Mouse (Mus musculus): ENCODE results near the gene Lcmt2. TPM values are rescaled to one million over a fixed set of nuclear protein-coding genes. Genes with fewer than 3 reads are reported as not detected.

Lcmt2 gene
- total and polyA plus RNA-seq, 3 experiments: 7.4 to 12.0 (median 9.6) TPM

- Histone ChIP-seq H3K4me3 (ENCODE audit: low read depth, low read length) (no peak within 1 kb of the TSS), H3K4me1 (ENCODE audit: insufficient read depth, low read depth, low read length) (peaks cover 4% of the 10 kb centered on the region; the same call in 1 of the 2 replicates), H3K27me3 (ENCODE audit: insufficient read depth, low read length) (peaks cover 30% of the 10 kb centered on the region), H3K36me3 (replicated peaks) (no peaks in the 10 kb centered on the region), H3K9me3 (replicated peaks) (no peaks in the 10 kb centered on the region)
- ATAC-seq (ENCODE audit: extremely low read depth, insufficient number of reproducible peaks, low FRiP score, poor library complexity, severe bottlenecking): no peak
- DNase-seq (ENCODE audit: low spot score): no peak
- TF ChIP-seq GATA1 (IDR thresholded peaks at IDR 0.05; ENCODE audit: borderline replicate concordance, low read length): no peak
- no peak for TF ChIP-seq CTCF (IDR thresholded peaks at IDR 0.05; ENCODE audit: low read depth, low read length)
- no peak for TF ChIP-seq GATA2 (IDR thresholded peaks at IDR 0.05; ENCODE audit: borderline replicate concordance, low read depth, low read length)
- TF ChIP-seq POLR2AphosphoS5 (IDR thresholded peaks at IDR 0.05; ENCODE audit: insufficient replicate concordance, low read depth, low read length): no peak
- TF ChIP-seq TAL1 (conservative IDR thresholded peaks at IDR 0.05; ENCODE audit: low read depth, low read length): no peak
Measured at GRCm38 (mm10) chr2:121085480-121086185, 54.8 kb downstream of the Lcmt2 start, which contains the start of gene Tgm5. Gene Tgm5, minus strand, starts transcription at chr2:121085841.

- Histone ChIP-seq H3K4me1 (ENCODE audit: insufficient read depth, low read depth, low read length) (peaks cover 3% of the 10 kb centered on the region; the same call in 1 of the 2 replicates), H3K9me3 (replicated peaks) (no peaks in the 10 kb centered on the region), H3K36me3 (replicated peaks) (no peaks in the 10 kb centered on the region), H3K27me3 (ENCODE audit: insufficient read depth, low read length) (peaks cover 27% of the 10 kb centered on the region), H3K4me3 (ENCODE audit: low read depth, low read length) (no peak overlapping the region)
- TF ChIP-seq GATA2 (IDR thresholded peaks at IDR 0.05; ENCODE audit: borderline replicate concordance, low read depth, low read length): no peak
- DNase-seq (ENCODE audit: low spot score) (no peak), ATAC-seq (ENCODE audit: extremely low read depth, insufficient number of reproducible peaks, low FRiP score, poor library complexity, severe bottlenecking) (no peak)
Measured at GRCm38 (mm10) chr2:121082626-121083025, 57.8 kb downstream of the Lcmt2 start.

Other genes starting within 250 kb of the Lcmt2 start
- gene Ubr1, start 169.9 kb downstream of the Lcmt2 start, total RNA-seq (2014; fragmentation: Nextera tagmentation): 49.1 and 49.4 TPM in 2 replicates
- gene Ubr1, start 169.9 kb downstream of the Lcmt2 start, total RNA-seq (2017): 27.6 and 33.2 TPM in 2 replicates
- gene Ubr1, start 169.9 kb downstream of the Lcmt2 start, polyA plus RNA-seq (2012): 19.7 and 26.5 TPM in 2 replicates
- 16.9 and 22.8 TPM in 2 replicates for gene Tmem62, start 163.6 kb downstream of the Lcmt2 start, total RNA-seq (2014; fragmentation: Nextera tagmentation)
- 16.7 and 19.5 TPM in 2 replicates for gene Tmem62, start 163.6 kb downstream of the Lcmt2 start, total RNA-seq (2017)
- gene Tmem62, start 163.6 kb downstream of the Lcmt2 start, polyA plus RNA-seq (2012): 1.7 and 2.1 TPM in 2 replicates
- 53.7 and 55.4 TPM in 2 replicates for gene Ccndbp1, start 132.2 kb downstream of the Lcmt2 start, total RNA-seq (2014; fragmentation: Nextera tagmentation)
- gene Ccndbp1, start 132.2 kb downstream of the Lcmt2 start, total RNA-seq (2017): 66.2 and 70.5 TPM in 2 replicates
- gene Ccndbp1, start 132.2 kb downstream of the Lcmt2 start, polyA plus RNA-seq (2012): 8.0 and 14.7 TPM in 2 replicates
- gene Epb42, start 103.6 kb downstream of the Lcmt2 start, total RNA-seq (2014; fragmentation: Nextera tagmentation): 11.5 and 88.7 TPM in 2 replicates
- 6.2 and 6.3 TPM in 2 replicates for gene Epb42, start 103.6 kb downstream of the Lcmt2 start, total RNA-seq (2017)
- gene Epb42, start 103.6 kb downstream of the Lcmt2 start, polyA plus RNA-seq (2012): 1.0 and 1.1 TPM in 2 replicates
- gene Tgm5, start 54.8 kb downstream of the Lcmt2 start, total RNA-seq (2014; fragmentation: Nextera tagmentation): not detected in 2 replicates
- 0.11 TPM in 1 of 2 replicates, not detected in the other for gene Tgm5, start 54.8 kb downstream of the Lcmt2 start, total RNA-seq (2017)
- not detected in 2 replicates for gene Tgm5, start 54.8 kb downstream of the Lcmt2 start, polyA plus RNA-seq (2012)
- not detected in 2 replicates for gene Tgm7, start 30.9 kb downstream of the Lcmt2 start, total RNA-seq (2014; fragmentation: Nextera tagmentation)
- 0.05 TPM in 1 of 2 replicates, not detected in the other for gene Tgm7, start 30.9 kb downstream of the Lcmt2 start, total RNA-seq (2017)
- gene Tgm7, start 30.9 kb downstream of the Lcmt2 start, polyA plus RNA-seq (2012): not detected in 2 replicates
- gene Adal, start 225 bp downstream of the Lcmt2 start, total RNA-seq (2014; fragmentation: Nextera tagmentation): 25.1 and 29.3 TPM in 2 replicates
- 15.2 and 15.5 TPM in 2 replicates for gene Adal, start 225 bp downstream of the Lcmt2 start, total RNA-seq (2017)
- 2.4 and 2.9 TPM in 2 replicates for gene Adal, start 225 bp downstream of the Lcmt2 start, polyA plus RNA-seq (2012)
- gene Tubgcp4, start 30.0 kb upstream of the Lcmt2 start, total RNA-seq (2014; fragmentation: Nextera tagmentation): 73.7 and 75.2 TPM in 2 replicates
- 60.9 and 61.9 TPM in 2 replicates for gene Tubgcp4, start 30.0 kb upstream of the Lcmt2 start, total RNA-seq (2017)
- gene Tubgcp4, start 30.0 kb upstream of the Lcmt2 start, polyA plus RNA-seq (2012): 8.5 and 19.1 TPM in 2 replicates
- gene Zscan29, start 30.5 kb upstream of the Lcmt2 start, total RNA-seq (2014; fragmentation: Nextera tagmentation): 20.1 and 29.1 TPM in 2 replicates
- 12.9 and 16.3 TPM in 2 replicates for gene Zscan29, start 30.5 kb upstream of the Lcmt2 start, total RNA-seq (2017)
- gene Zscan29, start 30.5 kb upstream of the Lcmt2 start, polyA plus RNA-seq (2012): 10.2 and 10.3 TPM in 2 replicates
- gene Trp53bp1, start 130.8 kb upstream of the Lcmt2 start, total RNA-seq (2014; fragmentation: Nextera tagmentation): 41.1 and 44.1 TPM in 2 replicates
- gene Trp53bp1, start 130.8 kb upstream of the Lcmt2 start, total RNA-seq (2017): 20.1 and 21.6 TPM in 2 replicates
- 16.2 and 25.9 TPM in 2 replicates for gene Trp53bp1, start 130.8 kb upstream of the Lcmt2 start, polyA plus RNA-seq (2012)
- 2.5 and 3.3 TPM in 2 replicates for gene Map1a, start 148.9 kb upstream of the Lcmt2 start, total RNA-seq (2014; fragmentation: Nextera tagmentation)
- 0.66 and 2.2 TPM in 2 replicates for gene Map1a, start 148.9 kb upstream of the Lcmt2 start, total RNA-seq (2017)
- gene Map1a, start 148.9 kb upstream of the Lcmt2 start, polyA plus RNA-seq (2012): 7.0 and 7.4 TPM in 2 replicates
- 11.1 and 15.2 TPM in 2 replicates for gene Ppip5k1, start 214.7 kb upstream of the Lcmt2 start, total RNA-seq (2014; fragmentation: Nextera tagmentation)
- gene Ppip5k1, start 214.7 kb upstream of the Lcmt2 start, total RNA-seq (2017): 8.4 and 11.3 TPM in 2 replicates
- gene Ppip5k1, start 214.7 kb upstream of the Lcmt2 start, polyA plus RNA-seq (2012): 2.0 and 2.6 TPM in 2 replicates
- 9.8 TPM in 1 of 2 replicates, not detected in the other for gene Ckmt1, start 217.1 kb upstream of the Lcmt2 start, total RNA-seq (2014; fragmentation: Nextera tagmentation)
- 0.55 TPM in 1 of 2 replicates, not detected in the other for gene Ckmt1, start 217.1 kb upstream of the Lcmt2 start, total RNA-seq (2017)
- not detected in 2 replicates for gene Ckmt1, start 217.1 kb upstream of the Lcmt2 start, polyA plus RNA-seq (2012)
- gene Strc, start 246.5 kb upstream of the Lcmt2 start, total RNA-seq (2014; fragmentation: Nextera tagmentation): not detected in 2 replicates
- 0.05 TPM in 1 of 2 replicates, not detected in the other for gene Strc, start 246.5 kb upstream of the Lcmt2 start, total RNA-seq (2017)
- gene Strc, start 246.5 kb upstream of the Lcmt2 start, polyA plus RNA-seq (2012): not detected in 2 replicates

Data from G1E (cell line).